Mouse (Mus musculus) liver, adult 2 months (tissue): Measurements from ENCODE around the gene Bmp6. TPM values are rescaled to one million over a fixed set of nuclear protein-coding genes. Genes with fewer than 3 reads are reported as not detected.

Experiments
- DNase-seq: peaks from one replicate; pipeline ENCODE4 v3.0.0-alpha.2; 2011; ENCODE audit warnings: low read depth, low spot score; ENCODE audit errors: extremely low read depth
- H3K27ac ChIP-seq: fragments of 200-500 bp; replicated peaks from 2 replicates; pipeline ENCODE4 v1.5.1; 2012; ENCODE audit warnings: low read depth, mild to moderate bottlenecking, control low read depth, inconsistent platforms, low read length; ENCODE audit not compliant: insufficient read depth
- H3K27me3 ChIP-seq: fragments of 200-500 bp; 2 replicates; pipeline ENCODE4 v1.6.1; 2012; ENCODE audit warnings: mild to moderate bottlenecking, moderate library complexity, low read length, inconsistent platforms; ENCODE audit not compliant: control insufficient read depth, insufficient read depth
- H3K36me3 ChIP-seq: fragments of 200-500 bp; 2 replicates; pipeline ENCODE4 v1.6.1; 2012; ENCODE audit warnings: low read length, inconsistent platforms; ENCODE audit not compliant: control insufficient read depth, insufficient read depth
- H3K4me1 ChIP-seq: fragments of 200-500 bp; 2 replicates; pipeline ENCODE4 v1.6.1; 2011; ENCODE audit warnings: low read length; ENCODE audit not compliant: control insufficient read depth, insufficient read depth
- H3K4me3 ChIP-seq: fragments of 200-500 bp; 2 replicates; pipeline ENCODE4 v1.5.1; 2011; ENCODE audit warnings: low read depth, mild to moderate bottlenecking, control low read depth, low read length, moderate library complexity; ENCODE audit not compliant: insufficient read depth
- H3K79me2 ChIP-seq: fragments of 200-500 bp; 2 replicates; pipeline ENCODE4 v1.6.1; 2012; ENCODE audit warnings: inconsistent platforms, mild to moderate bottlenecking, low read length, moderate library complexity; ENCODE audit not compliant: control insufficient read depth, insufficient read depth
- H3K9ac ChIP-seq: fragments of 200-500 bp; 2 replicates; pipeline ENCODE4 v1.6.1; 2012; ENCODE audit warnings: low read depth, mild to moderate bottlenecking, control low read depth, inconsistent platforms, low read length
- CTCF ChIP-seq: fragments of 200-500 bp; IDR thresholded peaks from 2 replicates; pipeline ENCODE4 v1.5.1; 2011; ENCODE audit warnings: low read depth, low read length, control low read depth
- POLR2A ChIP-seq: fragments of 200-500 bp; IDR thresholded peaks from 2 replicates; pipeline ENCODE4 v1.6.1; 2011; ENCODE audit warnings: low read length, control low read depth; ENCODE audit not compliant: insufficient read depth; ENCODE audit errors: extremely low read depth
- WGBS: fragments of 180-500 bp; shearing (Covaris S2); methylation state at CpG from one replicate; pipeline ENCODE4 v1.1.7; 2018; 5-methylcytosine and 5-hydroxymethylcytosine counted together
- polyA plus RNA-seq: library from polyadenylated mRNA; depleted of rRNA; stranded (reverse); fragments of >200 nt; gene quantifications from 2 replicates; pipeline ENCODE4 v1.2.3, GENCODE M21; 2012
- total RNA-seq: library from RNA; depleted of rRNA; stranded (reverse); fragments of >200 nt; gene quantifications from 2 replicates; pipeline ENCODE4 v1.2.3, GENCODE M21; 2014

The Bmp6 gene
- total and polyA plus RNA-seq, 2 experiments: 2.6 to 2.9 TPM

DNA sequence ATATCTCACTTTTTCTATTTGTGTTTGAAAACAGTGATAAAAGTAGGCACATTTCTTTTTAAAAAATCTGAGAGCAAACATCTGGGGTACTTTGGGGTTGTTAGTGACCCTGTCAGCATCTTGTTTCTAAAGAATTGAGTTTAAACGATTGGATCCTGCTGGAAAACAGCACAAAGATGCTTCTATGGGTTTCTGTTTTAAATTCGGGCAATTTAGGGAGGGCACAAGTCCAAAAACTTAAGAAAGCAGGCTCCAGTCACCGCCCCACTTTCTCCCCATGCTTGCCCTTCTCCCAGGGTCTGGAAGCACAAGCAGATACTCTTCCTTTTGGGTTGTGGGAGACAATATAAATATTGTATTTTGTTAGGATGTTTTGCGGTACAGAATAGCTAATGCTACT is 14.1 kb downstream of the Bmp6 start:
- Histone ChIP-seq H3K36me3 (no peaks in the 10 kb centered on the region), H3K27me3 (peaks cover 3% of the 10 kb centered on the region; the same call in 1 of the 2 replicates), H3K4me1 (no peaks in the 10 kb centered on the region), H3K9ac (no peak overlapping the region), H3K4me3 (no peak overlapping the region), H3K79me2 (0 out of 2 replicates have a peak, but pooled peaks cover 2% of the 10 kb centered on the region), H3K27ac (no peak overlapping the region)
- no peak for TF ChIP-seq CTCF
- TF ChIP-seq POLR2A: no peak
- WGBS: 64% methylated on average over 4 of the region's 4 CpGs
- no peak for DNase-seq

DNA sequence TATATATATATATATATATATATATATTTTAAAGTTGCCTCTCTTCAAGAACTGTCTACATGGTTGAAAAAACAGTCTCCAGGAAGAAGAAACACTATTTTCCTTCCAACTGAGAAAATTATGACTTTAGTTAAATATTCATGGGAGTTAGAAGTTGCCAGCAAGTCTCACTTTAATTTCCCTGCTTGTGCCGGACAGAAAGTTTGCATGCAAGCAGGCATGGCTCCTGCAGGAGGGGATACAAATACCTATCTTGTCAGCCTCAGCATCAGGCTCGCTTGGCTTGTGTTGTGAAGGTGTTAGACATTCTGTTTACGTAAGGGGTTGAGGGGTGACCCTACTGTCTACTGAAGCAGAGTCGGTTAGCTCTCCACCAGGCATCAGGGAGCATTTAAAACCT is 17.8 kb downstream of the Bmp6 start:
- Histone ChIP-seq H3K79me2 (no peaks in the 10 kb centered on the region), H3K4me3 (no peak overlapping the region), H3K27me3 (peaks cover 3% of the 10 kb centered on the region; the same call in 1 of the 2 replicates), H3K4me1 (no peaks in the 10 kb centered on the region), H3K9ac (no peak overlapping the region), H3K27ac (no peak overlapping the region), H3K36me3 (no peaks in the 10 kb centered on the region)
- DNase-seq: no peak
- 76% methylated on average over 4 of the region's 4 CpGs for WGBS
- TF ChIP-seq POLR2A (no peak), CTCF (no peak)

DNA sequence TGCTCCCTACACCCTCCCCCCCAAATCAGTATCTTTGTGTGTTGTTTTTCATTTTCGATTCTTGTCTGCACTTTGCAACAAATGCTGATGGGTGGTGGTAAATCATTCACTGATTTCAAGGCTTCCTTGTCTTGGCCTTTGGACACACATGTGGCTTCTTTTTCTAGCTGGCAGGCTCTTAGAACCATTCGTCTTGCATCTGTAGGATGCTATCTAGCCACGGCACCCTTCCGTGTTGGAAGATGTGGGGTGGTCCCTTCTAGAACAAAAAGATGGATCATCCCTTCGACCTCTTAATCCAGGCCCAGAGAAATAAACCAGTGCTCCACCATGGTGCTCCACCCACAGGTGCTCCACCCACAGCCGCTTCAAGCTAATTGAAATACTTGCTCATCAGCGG is 19.0 kb downstream of the Bmp6 start:
- no peaks in the 10 kb centered on the region for H3K4me1 ChIP-seq
- H3K9ac ChIP-seq: no peak overlapping the region
- no peaks in the 10 kb centered on the region for H3K79me2 ChIP-seq
- DNase-seq: no peak
- H3K36me3 ChIP-seq: no peaks in the 10 kb centered on the region
- WGBS: 80% methylated on average over 7 of the region's 7 CpGs
- H3K27ac ChIP-seq: no peak overlapping the region
- H3K4me3 ChIP-seq: no peak overlapping the region
- no peak for TF ChIP-seq POLR2A
- no peak for TF ChIP-seq CTCF
- peaks cover 3% of the 10 kb centered on the region; the same call in 1 of the 2 replicates for H3K27me3 ChIP-seq

DNA sequence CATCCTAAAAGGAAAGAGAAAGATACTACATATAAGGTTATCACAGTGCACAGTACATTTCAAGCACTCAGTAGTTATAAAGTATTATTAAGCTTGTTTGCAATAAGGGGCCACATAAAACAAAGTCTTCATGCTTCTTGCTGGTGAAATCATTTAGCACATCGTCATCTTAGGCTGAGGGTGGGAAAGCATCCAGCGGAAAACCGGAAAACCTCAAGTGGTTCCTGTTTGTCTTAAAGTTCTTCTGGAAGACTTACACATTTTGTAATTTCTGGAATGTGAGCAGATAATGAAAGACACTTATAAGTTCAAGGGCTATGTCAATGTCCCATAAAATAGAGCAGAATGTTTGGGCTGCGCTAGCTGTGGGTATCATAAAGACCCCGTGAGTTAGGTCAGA is 24.7 kb downstream of the Bmp6 start:
- Histone ChIP-seq H3K27ac (no peak overlapping the region), H3K27me3 (no peaks in the 10 kb centered on the region), H3K9ac (no peak overlapping the region), H3K4me3 (no peak overlapping the region), H3K4me1 (no peaks in the 10 kb centered on the region; the same call in 1 of the 2 replicates), H3K79me2 (no peaks in the 10 kb centered on the region; the same call in 1 of the 2 replicates), H3K36me3 (no peaks in the 10 kb centered on the region)
- DNase-seq: no peak
- WGBS: 82% methylated on average over 5 of the region's 5 CpGs
- no peak for TF ChIP-seq POLR2A
- TF ChIP-seq CTCF: no peak

DNA sequence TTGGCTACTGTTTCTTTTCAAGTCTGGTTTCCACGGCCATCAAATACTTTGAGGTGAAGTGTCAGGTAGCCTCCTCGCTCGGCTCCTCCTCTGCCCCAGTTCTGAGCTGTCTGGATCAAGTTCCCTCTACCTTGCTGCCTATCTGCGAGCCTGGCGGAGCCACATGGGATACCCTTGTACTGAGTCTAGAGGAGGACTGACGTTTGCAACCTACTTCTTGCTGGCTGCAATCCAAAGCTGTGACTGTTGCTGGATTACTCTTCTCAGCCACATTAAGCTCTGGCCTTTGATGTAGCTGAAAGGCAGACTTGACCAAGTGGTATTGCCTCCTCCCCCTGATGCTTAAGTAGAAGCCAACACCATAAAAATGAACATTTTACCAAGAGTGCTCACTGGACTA is 31.2 kb downstream of the Bmp6 start:
- H3K9ac ChIP-seq: no peak overlapping the region
- no peak for DNase-seq
- H3K4me3 ChIP-seq: no peak overlapping the region
- H3K36me3 ChIP-seq: no peaks in the 10 kb centered on the region
- 74% methylated on average over 6 of the region's 6 CpGs for WGBS
- H3K27ac ChIP-seq: no peak overlapping the region
- no peaks in the 10 kb centered on the region for H3K4me1 ChIP-seq
- TF ChIP-seq CTCF (no peak), POLR2A (no peak)
- H3K27me3 ChIP-seq: no peaks in the 10 kb centered on the region
- H3K79me2 ChIP-seq: no peaks in the 10 kb centered on the region

DNA sequence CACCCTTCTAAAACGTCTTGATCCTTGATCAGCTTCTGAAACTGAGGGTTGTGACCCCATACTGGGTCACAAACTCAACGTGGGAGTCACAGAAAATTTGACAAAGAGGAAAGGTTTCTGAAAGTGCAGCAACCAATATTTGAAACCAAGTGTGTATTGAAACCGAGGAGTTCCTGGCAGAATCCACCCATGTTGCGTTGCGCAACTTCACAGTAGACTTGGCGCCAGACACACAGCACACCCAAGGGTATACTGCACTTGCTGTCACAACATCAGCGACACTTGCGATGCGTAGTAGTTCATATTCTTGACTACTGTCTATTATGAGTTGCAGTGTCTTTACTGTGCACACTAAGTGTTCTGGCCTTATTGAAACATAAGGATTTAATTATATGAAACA is 32.4 kb downstream of the Bmp6 start:
- TF ChIP-seq CTCF (no peak), POLR2A (no peak)
- peak; percentile 70 for DNase-seq
- 54% methylated on average over 9 of the region's 9 CpGs for WGBS
- H3K36me3 ChIP-seq: no peaks in the 10 kb centered on the region
- H3K9ac ChIP-seq: no peak overlapping the region
- no peaks in the 10 kb centered on the region for H3K4me1 ChIP-seq
- no peaks in the 10 kb centered on the region for H3K79me2 ChIP-seq
- H3K27ac ChIP-seq: no peak overlapping the region
- H3K4me3 ChIP-seq: no peak overlapping the region
- no peaks in the 10 kb centered on the region for H3K27me3 ChIP-seq
